Mouse (Mus musculus) embryonic facial prominence, embryonic 13.5 days (tissue): ENCODE measurements at regions not wholly inside any gene's neighbourhood (a gene's known extent, or its start where the extent isn't known, plus 50 kb on each side); places are given as distances from the start of the nearest gene placed in this dataset.

Source experiments
- ATAC-seq: fragments of 200-750 bp; cut with Nextera tagmentation; 2 replicates; pipeline ENCODE4 v1.8.0; 2017; ENCODE audit warnings: low read depth; ENCODE audit not compliant: insufficient number of reproducible peaks, insufficient read depth, low FRiP score, low TSS enrichment
- H3K27ac ChIP-seq: fragments of 300-500 bp; sonication (generic); 2 replicates; pipeline ENCODE4 v1.5.1; 2015; ENCODE audit warnings: moderate library complexity, mild to moderate bottlenecking, inconsistent platforms
- H3K27me3 ChIP-seq: fragments of 300-500 bp; sonication (generic); 2 replicates; pipeline ENCODE4 v1.6.1; 2015; ENCODE audit warnings: mild to moderate bottlenecking, inconsistent platforms
- H3K36me3 ChIP-seq: fragments of 300-500 bp; sonication (generic); 2 replicates; pipeline ENCODE4 v1.6.1; 2015; ENCODE audit warnings: mild to moderate bottlenecking, inconsistent platforms
- H3K4me1 ChIP-seq: fragments of 300-500 bp; sonication (generic); 2 replicates; pipeline ENCODE4 v1.6.1; 2015; ENCODE audit warnings: inconsistent platforms
- H3K4me2 ChIP-seq: fragments of 300-500 bp; sonication (generic); 2 replicates; pipeline ENCODE4 v1.6.1; 2015; ENCODE audit warnings: moderate library complexity, mild to moderate bottlenecking, inconsistent platforms
- H3K4me3 ChIP-seq: fragments of 300-500 bp; sonication (generic); 2 replicates; pipeline ENCODE4 v1.5.1; 2015; ENCODE audit warnings: mild to moderate bottlenecking, inconsistent platforms
- H3K9ac ChIP-seq: fragments of 300-500 bp; sonication (generic); 2 replicates; pipeline ENCODE4 v1.6.1; 2015; ENCODE audit warnings: mild to moderate bottlenecking, inconsistent platforms
- H3K9me3 ChIP-seq: fragments of 300-500 bp; sonication (generic); 2 replicates; pipeline ENCODE4 v1.6.1; 2016; ENCODE audit warnings: inconsistent platforms
- WGBS: fragments of 180-500 bp; shearing (Covaris S2); methylation state at CpG from one replicate; pipeline ENCODE4 v1.1.7; 2015; ENCODE audit warnings: mixed read lengths; 5-methylcytosine and 5-hydroxymethylcytosine counted together

GRCm38 (mm10) chr11:52661894-52662593 is 102.4 kb upstream of the Fstl4 start:
- H3K4me2 ChIP-seq, result no peak overlapping the region
- H3K4me1 ChIP-seq, result no peaks in the 10 kb centered on the region
- H3K36me3 ChIP-seq, result no peaks in the 10 kb centered on the region
- ATAC-seq, result no peak
- H3K27me3 ChIP-seq, result no peaks in the 10 kb centered on the region
- H3K9ac ChIP-seq, result no peak overlapping the region
- H3K27ac ChIP-seq, result no peak overlapping the region
- no peak overlapping the region for H3K4me3 ChIP-seq
- 79% methylated on average over 15 of the region's 15 CpGs for WGBS
- H3K9me3 ChIP-seq, result no peaks in the 10 kb centered on the region

GRCm38 (mm10) chr11:52665343-52665742 is 99.1 kb upstream of the Fstl4 start:
- ATAC-seq, result no peak
- Histone ChIP-seq H3K9me3 (no peaks in the 10 kb centered on the region), H3K27me3 (no peaks in the 10 kb centered on the region), H3K4me2 (no peak overlapping the region), H3K4me3 (no peak overlapping the region), H3K9ac (no peak overlapping the region), H3K27ac (no peak overlapping the region), H3K36me3 (no peaks in the 10 kb centered on the region), H3K4me1 (no peaks in the 10 kb centered on the region)
- WGBS, result 80% methylated on average over 1 of the region's 1 CpGs

GRCm38 (mm10) chr11:52675022-52675421 is 89.4 kb upstream of the Fstl4 start:
- H3K9ac ChIP-seq, result no peak overlapping the region
- no peak for ATAC-seq
- H3K27me3 ChIP-seq, result no peaks in the 10 kb centered on the region
- H3K9me3 ChIP-seq, result no peaks in the 10 kb centered on the region
- no peaks in the 10 kb centered on the region for H3K4me1 ChIP-seq
- H3K4me2 ChIP-seq, result no peak overlapping the region
- 70% methylated on average over 6 of the region's 6 CpGs for WGBS
- H3K4me3 ChIP-seq, result no peak overlapping the region
- H3K36me3 ChIP-seq, result no peaks in the 10 kb centered on the region
- H3K27ac ChIP-seq, result no peak overlapping the region

- Histone ChIP-seq H3K9me3 (no peaks in the 10 kb centered on the region), H3K27me3 (no peaks in the 10 kb centered on the region), H3K4me2 (no peak overlapping the region), H3K36me3 (no peaks in the 10 kb centered on the region), H3K4me3 (no peak overlapping the region), H3K9ac (no peak overlapping the region), H3K27ac (no peak overlapping the region), H3K4me1 (no peaks in the 10 kb centered on the region)
- ATAC-seq, result no peak
- 70% methylated on average over 4 of the region's 4 CpGs for WGBS
Observed at GRCm38 (mm10) chr11:52678259-52678658, 86.2 kb upstream of the Fstl4 start.

GRCm38 (mm10) chr11:52685436-52685835 is 79.0 kb upstream of the Fstl4 start:
- H3K4me2 ChIP-seq, result no peak overlapping the region
- H3K9me3 ChIP-seq, result peaks cover 6% of the 10 kb centered on the region; the same call in 1 of the 2 replicates
- H3K4me3 ChIP-seq, result no peak overlapping the region
- H3K36me3 ChIP-seq, result no peaks in the 10 kb centered on the region
- 90% methylated on average over 2 of the region's 2 CpGs for WGBS
- no peaks in the 10 kb centered on the region for H3K4me1 ChIP-seq
- ATAC-seq, result no peak
- no peaks in the 10 kb centered on the region for H3K27me3 ChIP-seq
- no peak overlapping the region for H3K27ac ChIP-seq
- no peak overlapping the region for H3K9ac ChIP-seq

GRCm38 (mm10) chr11:52692701-52693100 is 71.7 kb upstream of the Fstl4 start:
- no peaks in the 10 kb centered on the region for H3K4me1 ChIP-seq
- no peak overlapping the region for H3K9ac ChIP-seq
- H3K4me3 ChIP-seq, result no peak overlapping the region
- no peaks in the 10 kb centered on the region for H3K27me3 ChIP-seq
- H3K27ac ChIP-seq, result no peak overlapping the region
- no peak overlapping the region for H3K4me2 ChIP-seq
- H3K9me3 ChIP-seq, result 0 out of 2 replicates have a peak, but pooled peaks cover 4% of the 10 kb centered on the region
- ATAC-seq, result no peak
- WGBS, result 76% methylated on average over 3 of the region's 3 CpGs
- H3K36me3 ChIP-seq, result no peaks in the 10 kb centered on the region

- H3K27ac ChIP-seq, result no peak overlapping the region
- no peak for ATAC-seq
- no peaks in the 10 kb centered on the region for H3K36me3 ChIP-seq
- no peak overlapping the region for H3K9ac ChIP-seq
- no peak overlapping the region for H3K4me2 ChIP-seq
- H3K4me3 ChIP-seq, result no peak overlapping the region
- H3K4me1 ChIP-seq, result no peaks in the 10 kb centered on the region
- 86% methylated on average over 10 of the region's 10 CpGs for WGBS
- 0 out of 2 replicates have a peak, but pooled peaks cover 3% of the 10 kb centered on the region for H3K27me3 ChIP-seq
- no peaks in the 10 kb centered on the region for H3K9me3 ChIP-seq
Observed at GRCm38 (mm10) chr11:52701682-52702081, 62.8 kb upstream of the Fstl4 start.

- 87% methylated on average over 4 of the region's 4 CpGs for WGBS
- Histone ChIP-seq H3K27ac (no peak overlapping the region), H3K4me3 (no peak overlapping the region), H3K9ac (no peak overlapping the region), H3K9me3 (no peaks in the 10 kb centered on the region), H3K4me1 (no peaks in the 10 kb centered on the region), H3K4me2 (no peak overlapping the region), H3K27me3 (0 out of 2 replicates have a peak, but pooled peaks cover 3% of the 10 kb centered on the region), H3K36me3 (no peaks in the 10 kb centered on the region)
- no peak for ATAC-seq
Observed at GRCm38 (mm10) chr11:52703391-52703790, 61.0 kb upstream of the Fstl4 start.
